Mouse (Mus musculus): ENCODE results near the gene Creb5. TPM values are rescaled to one million over a fixed set of nuclear protein-coding genes. Genes with fewer than 3 reads are reported as not detected.

Gene Creb5
- polyA plus RNA-seq, 1 experiment = 6.0 TPM

DNA sequence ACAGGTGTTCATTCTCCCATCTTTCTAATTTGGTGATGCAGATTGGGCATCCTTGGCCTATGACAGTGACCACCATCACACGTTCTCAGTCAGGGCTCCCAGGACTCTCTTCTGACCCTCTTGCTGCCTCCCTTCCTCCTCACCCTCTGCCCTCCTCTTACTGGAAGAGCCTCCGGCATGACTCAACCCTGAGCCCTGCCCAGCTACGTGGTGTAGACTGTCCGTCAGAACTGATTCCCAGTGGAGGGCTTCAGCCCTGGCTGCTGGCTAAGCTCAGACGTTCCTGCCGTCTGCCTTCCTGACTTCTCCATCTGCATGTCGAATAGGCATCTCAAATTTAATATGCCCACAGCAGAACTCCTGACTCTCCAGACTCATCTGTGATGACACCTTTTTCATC, 275.5 kb downstream of the Creb5 start:
- no peaks in the 10 kb centered on the region for H3K4me1 ChIP-seq (ENCODE audit: control insufficient read depth, insufficient read depth, low read length)
- WGBS = 71% methylated on average over 7 of the region's 7 CpGs
- H3K27me3 ChIP-seq (ENCODE audit: control insufficient read depth, insufficient read depth, low read length) = no peaks in the 10 kb centered on the region
- DNase-seq = no peak
- no peak overlapping the region for H3K27ac ChIP-seq (ENCODE audit: insufficient read depth, low read length)
- H3K4me3 ChIP-seq (replicated peaks; ENCODE audit: insufficient read depth, low read depth, low read length) = no peak overlapping the region
- no peak for TF ChIP-seq CTCF (IDR thresholded peaks at IDR 0.05; ENCODE audit: borderline replicate concordance, insufficient read depth, low read depth, low read length)
- no peak for TF ChIP-seq POLR2A (IDR thresholded peaks at IDR 0.05; ENCODE audit: borderline replicate concordance, insufficient read depth, low read length)

DNA sequence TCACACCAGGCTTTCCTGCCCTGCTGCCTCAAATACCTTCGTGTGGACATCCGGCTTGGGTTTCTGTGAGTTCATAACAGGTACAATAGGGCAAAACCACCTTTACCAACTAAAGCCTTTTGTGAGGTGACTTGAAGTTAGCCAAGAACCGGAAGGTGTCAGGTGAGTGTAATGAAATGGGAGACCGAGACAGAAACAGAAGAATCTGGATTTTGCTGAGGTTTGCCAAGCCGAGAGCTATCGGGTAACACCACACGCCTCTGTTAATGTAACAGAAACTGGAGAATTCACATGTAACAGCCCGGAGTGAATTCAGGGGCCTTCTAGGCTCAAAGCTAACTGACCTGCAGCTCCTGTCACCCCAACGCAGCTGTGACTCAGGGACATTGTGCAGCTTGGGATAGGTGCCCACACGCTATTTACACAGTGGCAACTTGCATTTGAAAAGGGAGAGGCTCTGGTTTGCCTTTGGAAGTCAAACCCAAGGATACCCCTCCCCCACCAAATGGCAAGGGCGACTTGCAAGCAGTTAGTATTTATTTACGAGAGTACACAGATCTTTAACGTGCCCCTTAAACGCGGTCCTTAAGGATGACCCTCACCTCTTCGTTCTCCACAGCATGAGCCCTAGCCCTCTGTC, 276.6 kb downstream of the Creb5 start:
- TF ChIP-seq POLR2A (IDR thresholded peaks at IDR 0.05; ENCODE audit: borderline replicate concordance, insufficient read depth, low read length) (no peak), CTCF (IDR thresholded peaks at IDR 0.05; ENCODE audit: borderline replicate concordance, insufficient read depth, low read depth, low read length) (no peak)
- no peak for DNase-seq
- Histone ChIP-seq H3K4me3 (replicated peaks; ENCODE audit: insufficient read depth, low read depth, low read length) (no peak overlapping the region), H3K27me3 (ENCODE audit: control insufficient read depth, insufficient read depth, low read length) (no peaks in the 10 kb centered on the region), H3K27ac (ENCODE audit: insufficient read depth, low read length) (no peak overlapping the region), H3K4me1 (ENCODE audit: control insufficient read depth, insufficient read depth, low read length) (no peaks in the 10 kb centered on the region)
- WGBS = 93% methylated on average over 16 of the region's 16 CpGs

DNA sequence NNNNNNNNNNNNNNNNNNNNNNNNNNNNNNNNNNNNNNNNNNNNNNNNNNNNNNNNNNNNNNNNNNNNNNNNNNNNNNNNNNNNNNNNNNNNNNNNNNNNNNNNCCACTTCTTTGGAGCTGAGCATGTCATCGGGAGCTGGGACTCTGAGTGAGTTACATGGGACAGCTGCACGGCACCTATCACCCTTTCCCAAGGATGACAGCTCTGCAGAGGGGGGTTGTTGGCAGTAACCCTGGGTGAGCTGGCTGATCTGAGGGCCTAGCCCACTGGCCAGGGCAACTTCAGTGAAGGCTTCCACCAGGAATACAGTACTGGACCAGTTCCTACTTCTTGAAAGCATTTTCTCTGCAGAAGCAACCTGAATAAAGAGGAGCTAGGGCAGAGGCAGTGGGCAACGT, 282.4 kb downstream of the Creb5 start:
- WGBS = 72% methylated on average over 3 of the region's 3 CpGs
- Histone ChIP-seq H3K27me3 (ENCODE audit: control insufficient read depth, insufficient read depth, low read length) (no peaks in the 10 kb centered on the region), H3K4me1 (ENCODE audit: control insufficient read depth, insufficient read depth, low read length) (peaks cover 6% of the 10 kb centered on the region), H3K4me3 (replicated peaks; ENCODE audit: insufficient read depth, low read depth, low read length) (no peak overlapping the region), H3K27ac (ENCODE audit: insufficient read depth, low read length) (no peak overlapping the region)
- TF ChIP-seq CTCF (IDR thresholded peaks at IDR 0.05; ENCODE audit: borderline replicate concordance, insufficient read depth, low read depth, low read length) = no peak
- no peak for TF ChIP-seq POLR2A (IDR thresholded peaks at IDR 0.05; ENCODE audit: borderline replicate concordance, insufficient read depth, low read length)
- DNase-seq = no peak

DNA sequence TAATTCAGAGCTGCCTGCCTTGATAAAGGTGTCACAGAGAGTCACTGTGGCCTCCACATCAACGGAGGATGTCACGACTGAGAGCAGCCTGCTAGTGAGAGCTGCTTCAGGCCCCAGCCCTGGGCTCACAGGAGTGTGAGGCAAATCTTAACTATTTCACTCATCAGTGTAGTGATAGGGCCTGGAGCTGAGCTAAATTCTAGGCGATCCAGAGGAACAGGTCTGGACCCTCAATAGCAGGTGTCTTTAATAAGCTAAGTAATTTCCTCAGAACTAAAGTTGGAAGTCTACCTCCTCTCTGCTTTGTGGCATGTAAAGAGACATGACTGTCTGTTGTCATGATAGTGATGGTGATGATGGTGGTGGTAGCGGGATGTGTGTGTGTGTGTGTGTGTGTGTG, 283.8 kb downstream of the Creb5 start:
- Histone ChIP-seq H3K4me1 (ENCODE audit: control insufficient read depth, insufficient read depth, low read length) (peaks cover 8% of the 10 kb centered on the region), H3K4me3 (replicated peaks; ENCODE audit: insufficient read depth, low read depth, low read length) (no peak overlapping the region), H3K27ac (ENCODE audit: insufficient read depth, low read length) (no peak overlapping the region), H3K27me3 (ENCODE audit: control insufficient read depth, insufficient read depth, low read length) (no peaks in the 10 kb centered on the region)
- TF ChIP-seq POLR2A (IDR thresholded peaks at IDR 0.05; ENCODE audit: borderline replicate concordance, insufficient read depth, low read length) (no peak), CTCF (IDR thresholded peaks at IDR 0.05; ENCODE audit: borderline replicate concordance, insufficient read depth, low read depth, low read length) (no peak)
- no peak for DNase-seq
- 99% methylated on average over 4 of the region's 4 CpGs for WGBS

- Histone ChIP-seq H3K4me1 (ENCODE audit: control insufficient read depth, insufficient read depth, low read length) (peaks cover 8% of the 10 kb centered on the region), H3K27ac (ENCODE audit: insufficient read depth, low read length) (no peak overlapping the region)
- TF ChIP-seq POLR2A (IDR thresholded peaks at IDR 0.05; ENCODE audit: borderline replicate concordance, insufficient read depth, low read length) (no peak), CTCF (IDR thresholded peaks at IDR 0.05; ENCODE audit: borderline replicate concordance, insufficient read depth, low read depth, low read length) (no peak)
These were observed 284.6 kb downstream of the Creb5 start for GRCm38 (mm10) chr6:53571571-53572122.

DNA sequence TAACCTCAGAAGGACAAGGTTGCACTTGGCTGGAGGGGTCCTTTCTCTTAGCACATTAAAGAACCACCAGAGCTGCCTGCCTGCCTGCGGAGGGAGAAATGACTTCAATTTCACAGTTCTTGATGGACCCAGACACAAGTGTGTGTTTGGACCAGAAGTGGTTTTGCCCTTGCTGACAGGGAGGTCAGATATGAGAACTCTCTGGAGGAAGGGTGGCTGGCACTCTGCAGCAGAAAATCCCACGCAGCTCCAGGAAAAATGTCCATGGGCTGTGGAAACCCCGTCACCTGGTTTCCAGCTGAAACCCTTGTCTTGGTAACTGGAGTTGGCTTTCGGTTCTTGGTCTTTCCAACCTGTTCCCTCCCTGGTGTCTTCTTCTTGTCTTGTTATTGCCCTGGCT, 285.4 kb downstream of the Creb5 start:
- Histone ChIP-seq H3K4me1 (ENCODE audit: control insufficient read depth, insufficient read depth, low read length) (peaks cover 8% of the 10 kb centered on the region), H3K4me3 (replicated peaks; ENCODE audit: insufficient read depth, low read depth, low read length) (no peak overlapping the region), H3K27ac (ENCODE audit: insufficient read depth, low read length) (no peak overlapping the region), H3K27me3 (ENCODE audit: control insufficient read depth, insufficient read depth, low read length) (no peaks in the 10 kb centered on the region)
- TF ChIP-seq CTCF (IDR thresholded peaks at IDR 0.05; ENCODE audit: borderline replicate concordance, insufficient read depth, low read depth, low read length) (no peak), POLR2A (IDR thresholded peaks at IDR 0.05; ENCODE audit: borderline replicate concordance, insufficient read depth, low read length) (no peak)
- no peak for DNase-seq
- WGBS = 60% methylated on average over 4 of the region's 4 CpGs

More at GRCm38 (mm10) chr6:53571571-53572122, 284.6 kb downstream of the Creb5 start:
- DNase-seq = no peak
- no peak overlapping the region for H3K4me3 ChIP-seq (replicated peaks; ENCODE audit: insufficient read depth, low read depth, low read length)
- 97% methylated on average over 4 of the region's 4 CpGs for WGBS
- no peaks in the 10 kb centered on the region for H3K27me3 ChIP-seq (ENCODE audit: control insufficient read depth, insufficient read depth, low read length)

DNA sequence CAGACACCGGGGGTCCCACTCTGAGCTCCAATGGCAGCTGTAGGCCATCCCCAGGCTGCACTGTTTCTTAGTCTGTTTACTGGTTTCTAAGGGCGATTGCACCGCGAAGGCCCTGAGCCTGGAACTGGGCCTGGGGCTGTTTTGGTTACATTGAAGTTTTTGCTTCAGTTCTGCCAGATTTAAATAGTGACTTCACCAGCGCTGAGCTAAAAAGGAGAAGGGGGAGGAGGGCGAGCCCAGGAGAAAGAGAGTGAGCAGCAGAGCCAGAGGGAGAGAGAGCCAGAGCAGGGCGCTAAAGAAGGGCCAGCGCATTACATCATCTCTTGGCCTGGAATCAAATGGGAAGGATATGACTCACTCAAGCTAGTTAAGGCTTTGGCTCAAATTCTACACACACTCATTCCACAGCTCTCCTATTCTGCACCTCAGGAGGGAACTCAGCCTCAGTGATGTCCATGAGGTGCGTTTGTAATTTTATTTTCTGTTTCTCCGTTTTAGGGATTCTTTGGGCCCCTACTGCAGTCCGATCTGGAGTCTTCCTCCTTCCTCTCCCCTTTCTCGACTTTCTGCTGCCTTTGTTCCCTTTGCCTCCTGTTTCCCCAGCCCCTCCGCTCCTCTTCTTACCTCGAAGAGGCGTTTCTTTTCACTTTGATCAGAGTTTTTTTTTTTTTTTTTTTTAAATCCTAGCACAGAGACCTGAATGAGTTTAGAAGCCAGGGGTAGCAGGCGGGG, 286.1 kb downstream of the Creb5 start:
- TF ChIP-seq CTCF (IDR thresholded peaks at IDR 0.05; ENCODE audit: borderline replicate concordance, insufficient read depth, low read depth, low read length) (no peak), POLR2A (IDR thresholded peaks at IDR 0.05; ENCODE audit: borderline replicate concordance, insufficient read depth, low read length) (peak; percentile 53; the same call in 1 of the 2 replicates)
- WGBS = 1% methylated on average over 16 of the region's 16 CpGs
- Histone ChIP-seq H3K4me3 (replicated peaks; ENCODE audit: insufficient read depth, low read depth, low read length) (peak overlapping the region; percentile 65), H3K27ac (ENCODE audit: insufficient read depth, low read length) (peak overlapping the region; percentile 4; the same call in 1 of the 2 replicates), H3K27me3 (ENCODE audit: control insufficient read depth, insufficient read depth, low read length) (no peaks in the 10 kb centered on the region), H3K4me1 (ENCODE audit: control insufficient read depth, insufficient read depth, low read length) (peaks cover 8% of the 10 kb centered on the region)
- DNase-seq = peak; percentile 90 to 98

All from cerebellum, adult 2 months (tissue).